Mouse (Mus musculus) adrenal gland, adult 18-20 months (tissue): ENCODE results near the gene Jdp2. TPM values are rescaled to one million over a fixed set of nuclear protein-coding genes. Genes with fewer than 3 reads are reported as not detected.

ENCODE experiments used
- DNase-seq, 2 experiments: peaks; one replicate each; pipeline ENCODE4 v3.0.0; 2021 to 2022; ENCODE audit warnings: low spot score in 2 of 2
- total RNA-seq, 2 experiments: library from RNA; stranded (reverse); gene quantifications; 1 replicate in 1 of 2; 2 replicates in 1 of 2; pipeline ENCODE4 v1.2.3; 2021

Gene Jdp2
- total RNA-seq, 2 experiments from 2014 or later: 18.4 to 23.4 TPM

GRCm38 (mm10) chr12:85599478-85600152 lies 788 bp downstream of the Jdp2 start:
- peak; percentile 45 to 50 for DNase-seq

GRCm38 (mm10) chr12:85600637-85601036 lies 1.8 kb downstream of the Jdp2 start:
- no peak for DNase-seq

GRCm38 (mm10) chr12:85601531-85601930 lies 2.7 kb downstream of the Jdp2 start:
- DNase-seq: no peak

- DNase-seq: no peak
These were observed 3.3 kb downstream of the Jdp2 start for GRCm38 (mm10) chr12:85602153-85602552.

GRCm38 (mm10) chr12:85602811-85603210 lies 4.0 kb downstream of the Jdp2 start:
- DNase-seq: no peak

GRCm38 (mm10) chr12:85603767-85604166 lies 4.9 kb downstream of the Jdp2 start:
- no peak for DNase-seq

GRCm38 (mm10) chr12:85604301-85604998 lies 5.6 kb downstream of the Jdp2 start:
- no peak for DNase-seq

GRCm38 (mm10) chr12:85607519-85608449 lies 9.0 kb downstream of the Jdp2 start:
- DNase-seq: no peak

- DNase-seq: no peak
These were observed 11.3 kb downstream of the Jdp2 start for GRCm38 (mm10) chr12:85610167-85610566.

- no peak for DNase-seq
These were observed 15.3 kb downstream of the Jdp2 start for GRCm38 (mm10) chr12:85614090-85614489.

GRCm38 (mm10) chr12:85615486-85615885 lies 16.7 kb downstream of the Jdp2 start:
- no peak for DNase-seq

- DNase-seq: no peak
These were observed 19.1 kb downstream of the Jdp2 start for GRCm38 (mm10) chr12:85617885-85618284.

- DNase-seq: no peak
These were observed 19.6 kb downstream of the Jdp2 start for GRCm38 (mm10) chr12:85618430-85618829.

- DNase-seq: no peak
These were observed 20.6 kb downstream of the Jdp2 start for GRCm38 (mm10) chr12:85619283-85619897.

GRCm38 (mm10) chr12:85619898-85620443 lies 21.1 kb downstream of the Jdp2 start:
- DNase-seq: no peak

- no peak for DNase-seq
These were observed 22.2 kb downstream of the Jdp2 start for GRCm38 (mm10) chr12:85621027-85621426.

GRCm38 (mm10) chr12:85621673-85622072 lies 22.8 kb downstream of the Jdp2 start:
- DNase-seq: no peak

- no peak for DNase-seq
These were observed 24.9 kb downstream of the Jdp2 start for GRCm38 (mm10) chr12:85623711-85624110.

- DNase-seq: no peak
These were observed 25.8 kb downstream of the Jdp2 start for GRCm38 (mm10) chr12:85624652-85625051.

- DNase-seq: no peak
These were observed 27.0 kb downstream of the Jdp2 start for GRCm38 (mm10) chr12:85625852-85626251.
